Mouse (Mus musculus) myocyte (in vitro differentiated cells): ENCODE results near the gene Arhgap6.

Source experiments
- CEBPB ChIP-seq: IDR thresholded peaks from 2 replicates; pipeline ENCODE4 v1.6.1; 2011; ENCODE audit warnings: mild to moderate bottlenecking, moderate library complexity; ENCODE audit not compliant: poor library complexity, insufficient read depth, severe bottlenecking
- E2F4 ChIP-seq: IDR thresholded peaks from one replicate; pipeline ENCODE4 v1.6.1; 2011; ENCODE audit warnings: mild to moderate bottlenecking, control low read depth, moderate library complexity; ENCODE audit not compliant: insufficient read depth
- MAX ChIP-seq: IDR thresholded peaks from one replicate; pipeline ENCODE4 v1.6.1; 2011; ENCODE audit warnings: low read depth, mild to moderate bottlenecking, control low read depth
- MYOG ChIP-seq, 3 experiments: IDR thresholded peaks; one replicate each; pipeline ENCODE4 v1.6.1; 2011; ENCODE audit warnings: control low read depth in 2 of 3, low read depth in 2 of 3, mild to moderate bottlenecking in 2 of 3; ENCODE audit not compliant: insufficient read length in 2 of 3, control insufficient read depth in 1 of 3, insufficient read depth in 1 of 3
- POLR2A ChIP-seq: IDR thresholded peaks from one replicate; pipeline ENCODE4 v1.6.1; 2011; ENCODE audit warnings: low read depth, mild to moderate bottlenecking, control low read depth, moderate library complexity; ENCODE audit not compliant: insufficient read length
- POLR2AphosphoS2 ChIP-seq: IDR thresholded peaks from one replicate; pipeline ENCODE4 v1.6.1; 2011; ENCODE audit warnings: low read depth, control low read depth; ENCODE audit not compliant: insufficient read length
- USF1 ChIP-seq: IDR thresholded peaks from one replicate; pipeline ENCODE4 v1.6.1; 2011; ENCODE audit warnings: low read depth, mild to moderate bottlenecking, control low read depth, moderate library complexity

- TF ChIP-seq E2F4 (no peak), CEBPB (no peak), MAX (no peak), POLR2AphosphoS2 (no peak), POLR2A (no peak), USF1 (no peak), MYOG (IDR thresholded peaks at IDR 0.05; ENCODE audit: control insufficient read depth in 1 of 3, insufficient read depth in 1 of 3, insufficient read length in 2 of 3, low read depth in 2 of 3) (no peak)
Measured at GRCm38 (mm10) chrX:169319066-169319760, 524.3 kb downstream of the Arhgap6 start.
